Mouse (Mus musculus): Measurements from ENCODE around the gene Ppp1r10.

DNA sequence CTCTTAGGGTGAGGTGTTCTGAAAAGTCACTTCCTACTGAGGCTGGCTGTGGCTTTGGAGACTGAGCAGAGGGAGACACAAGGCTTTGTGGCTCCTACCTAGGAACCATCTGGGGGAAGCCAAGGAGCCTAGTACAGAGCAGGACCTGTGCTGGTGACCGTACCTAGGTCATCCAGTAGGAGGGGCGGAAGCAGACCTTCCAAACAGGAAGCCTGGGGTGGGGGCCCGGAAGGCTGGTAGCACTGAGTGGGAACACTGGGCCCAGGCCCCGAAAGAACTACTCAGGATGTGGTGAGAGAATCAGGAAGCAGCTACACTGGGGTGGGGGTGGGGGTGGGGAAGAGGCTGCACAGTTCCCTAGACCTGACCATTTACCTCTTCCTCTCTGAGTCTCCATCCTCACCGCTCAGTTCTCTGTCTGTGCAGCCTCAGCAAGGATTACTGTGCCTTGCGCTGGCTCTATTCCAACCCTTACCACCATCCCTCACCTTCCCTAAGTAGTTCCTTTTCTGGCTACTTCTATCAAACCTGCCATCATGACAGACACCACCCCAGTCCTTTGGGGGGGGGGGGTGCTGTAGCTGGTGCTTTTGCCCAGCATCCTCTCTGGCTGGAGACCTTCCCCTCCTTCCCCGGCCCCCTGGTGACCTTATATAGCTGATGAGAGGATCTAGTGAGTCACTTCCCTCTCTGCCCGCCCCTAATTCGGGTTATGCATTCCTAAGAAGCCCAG is 45.9 kb upstream of the Ppp1r10 start:
- TF ChIP-seq POLR2A (IDR thresholded peaks at IDR 0.05; ENCODE audit: low read depth, low read length) (no peak; the same call in 1 of the 2 replicates), CTCF (IDR thresholded peaks at IDR 0.05; ENCODE audit: extremely low read depth, insufficient read depth, insufficient read length, insufficient replicate concordance) (no peak)
